Mouse (Mus musculus) limb, embryonic 14.5 days (tissue): ENCODE measurements around the gene Ldb3. TPM values are rescaled to one million over a fixed set of nuclear protein-coding genes. Genes with fewer than 3 reads are reported as not detected.

Experiments
- ATAC-seq: fragments of 200-750 bp; cut with Nextera tagmentation; 2 replicates; pipeline ENCODE4 v1.8.0; 2017; ENCODE audit warnings: low read depth, moderate number of reproducible peaks, moderate TSS enrichment; ENCODE audit not compliant: low FRiP score
- DNase-seq: peaks from one replicate; pipeline ENCODE4 v3.0.0-alpha.2; 2015; ENCODE audit warnings: low spot score
- H3K27ac ChIP-seq: fragments of 300-500 bp; sonication (generic); replicated peaks from 2 replicates; pipeline ENCODE4 v1.5.1; 2014; ENCODE audit warnings: low read depth, mild to moderate bottlenecking, low read length, moderate library complexity, mixed read lengths
- H3K27me3 ChIP-seq: fragments of 300-500 bp; sonication (generic); 2 replicates; pipeline ENCODE4 v1.6.1; 2014; ENCODE audit warnings: low read length, mixed read lengths; ENCODE audit not compliant: control insufficient read depth, insufficient read depth
- H3K36me3 ChIP-seq: fragments of 300-500 bp; sonication (generic); 2 replicates; pipeline ENCODE4 v1.6.1; 2014; ENCODE audit warnings: mild to moderate bottlenecking, low read length, moderate library complexity, mixed read lengths; ENCODE audit not compliant: control insufficient read depth, insufficient read depth
- H3K4me1 ChIP-seq: fragments of 300-500 bp; sonication (generic); 2 replicates; pipeline ENCODE4 v1.6.1; 2014; ENCODE audit warnings: antibody characterized with exemption, low read length, mixed read lengths; ENCODE audit not compliant: control insufficient read depth, insufficient read depth
- H3K4me2 ChIP-seq: fragments of 300-500 bp; sonication (generic); replicated peaks from 2 replicates; pipeline ENCODE4 v1.6.1; 2014; ENCODE audit warnings: low read depth, mild to moderate bottlenecking, low read length, moderate library complexity; ENCODE audit not compliant: severe bottlenecking
- H3K4me3 ChIP-seq: fragments of 300-500 bp; sonication (generic); replicated peaks from 2 replicates; pipeline ENCODE4 v1.5.1; 2014; ENCODE audit warnings: low read length
- H3K9ac ChIP-seq: fragments of 300-500 bp; sonication (generic); 2 replicates; pipeline ENCODE4 v1.6.1; 2014; ENCODE audit warnings: mild to moderate bottlenecking, low read depth, low read length, moderate library complexity; ENCODE audit not compliant: severe bottlenecking
- H3K9me3 ChIP-seq: fragments of 300-500 bp; sonication (generic); 2 replicates; pipeline ENCODE4 v1.6.1; 2016; ENCODE audit warnings: low read length; ENCODE audit not compliant: control insufficient read depth
- POLR2A ChIP-seq: fragments of 200-500 bp; IDR thresholded peaks from 2 replicates; pipeline ENCODE4 v1.8.0; 2012; ENCODE audit warnings: inconsistent platforms, mild to moderate bottlenecking, moderate library complexity, borderline replicate concordance; ENCODE audit not compliant: insufficient read depth, insufficient read length; ENCODE audit errors: extremely low read depth
- WGBS: fragments of 180-500 bp; shearing (Covaris S2); extraction: QIAGEN DNeasy Blood & Tissue Kit; methylation state at CpG from one replicate; pipeline ENCODE4 v1.1.7; 2014; 5-methylcytosine and 5-hydroxymethylcytosine counted together
- polyA plus RNA-seq, 2 experiments: library from polyadenylated mRNA; depleted of rRNA in 1 of 2; stranded (reverse) in 1 of 2; unstranded in 1 of 2; fragments of >200 nt; fragmentation: Nextera tagmentation in 1 of 2; extraction: Ambion mirVana in 1 of 2; gene quantifications; 2 replicates each; pipeline versions ENCODE4 v1.2.1 to v1.2.3; 2012 to 2014

Ldb3 gene
- polyA plus RNA-seq, 2 experiments: 26.6 to 37.7 TPM

- TF ChIP-seq POLR2A: no peak
- Histone ChIP-seq H3K9ac (no peak overlapping the region), H3K4me3 (no peak overlapping the region), H3K27ac (no peak overlapping the region), H3K4me1 (peaks cover 35% of the 10 kb centered on the region), H3K4me2 (no peak overlapping the region), H3K9me3 (no peaks in the 10 kb centered on the region), H3K27me3 (no peaks in the 10 kb centered on the region), H3K36me3 (no peaks in the 10 kb centered on the region)
- no peak for DNase-seq
- no peak for ATAC-seq
- WGBS: 81% methylated on average over 4 of the region's 4 CpGs
Observed at GRCm38 (mm10) chr14:34570903-34571302, 17.6 kb downstream of the Ldb3 start.

GRCm38 (mm10) chr14:34570294-34570693 is 18.2 kb downstream of the Ldb3 start:
- Histone ChIP-seq H3K4me1 (peaks cover 41% of the 10 kb centered on the region), H3K4me3 (no peak overlapping the region; the same call in 1 of the 2 replicates), H3K9me3 (no peaks in the 10 kb centered on the region), H3K27me3 (no peaks in the 10 kb centered on the region), H3K27ac (no peak overlapping the region), H3K9ac (no peak overlapping the region), H3K4me2 (peak overlapping the region; percentile 49), H3K36me3 (no peaks in the 10 kb centered on the region)
- DNase-seq (peak; percentile 83), ATAC-seq (peak; percentile 77)
- TF ChIP-seq POLR2A: no peak
- 1% methylated on average over 6 of the region's 6 CpGs for WGBS

- no peak for TF ChIP-seq POLR2A
- 35% methylated on average over 27 of the region's 27 CpGs for WGBS
- ATAC-seq (no peak), DNase-seq (no peak)
- no peaks in the 10 kb centered on the region for H3K9me3 ChIP-seq
- H3K9ac ChIP-seq: 0 out of 2 replicates have a peak overlapping the region, but pooled peaks have one; percentile 17
- no peak overlapping the region for H3K27ac ChIP-seq
- H3K4me2 ChIP-seq: peak overlapping the region; percentile 49
- H3K4me3 ChIP-seq: peak overlapping the region; percentile 25
- H3K4me1 ChIP-seq: peaks cover 47% of the 10 kb centered on the region
- H3K36me3 ChIP-seq: no peaks in the 10 kb centered on the region
- H3K27me3 ChIP-seq: no peaks in the 10 kb centered on the region
Observed at GRCm38 (mm10) chr14:34569534-34570194, 18.8 kb downstream of the Ldb3 start.

GRCm38 (mm10) chr14:34568626-34569025 is 19.9 kb downstream of the Ldb3 start:
- Histone ChIP-seq H3K4me1 (peaks cover 48% of the 10 kb centered on the region), H3K4me2 (no peak overlapping the region), H3K4me3 (no peak overlapping the region), H3K27ac (no peak overlapping the region), H3K9ac (no peak overlapping the region), H3K36me3 (no peaks in the 10 kb centered on the region), H3K27me3 (no peaks in the 10 kb centered on the region), H3K9me3 (no peaks in the 10 kb centered on the region)
- no peak for DNase-seq
- no peak for TF ChIP-seq POLR2A
- 78% methylated on average over 4 of the region's 4 CpGs for WGBS
- no peak for ATAC-seq

- Histone ChIP-seq H3K9ac (0 out of 2 replicates have a peak overlapping the region, but pooled peaks have one; percentile 16), H3K4me2 (no peak overlapping the region), H3K36me3 (no peaks in the 10 kb centered on the region), H3K9me3 (no peaks in the 10 kb centered on the region), H3K27ac (peak overlapping the region; percentile 52; the same call in 1 of the 2 replicates), H3K27me3 (no peaks in the 10 kb centered on the region), H3K4me3 (no peak overlapping the region), H3K4me1 (peaks cover 44% of the 10 kb centered on the region)
- DNase-seq: no peak
- no peak for TF ChIP-seq POLR2A
- ATAC-seq: no peak
- WGBS: 13% methylated on average over 5 of the region's 5 CpGs
Observed at GRCm38 (mm10) chr14:34567697-34568096, 20.8 kb downstream of the Ldb3 start.
